Mouse (Mus musculus) forelimb bud, embryonic 11.5 days (tissue): ENCODE measurements around the gene Slc35c1.

Source experiments
- DNase-seq: peaks from one replicate; pipeline ENCODE4 v3.0.0-alpha.2; 2012; ENCODE audit warnings: low read depth, low spot score

The Slc35c1 gene

DNA sequence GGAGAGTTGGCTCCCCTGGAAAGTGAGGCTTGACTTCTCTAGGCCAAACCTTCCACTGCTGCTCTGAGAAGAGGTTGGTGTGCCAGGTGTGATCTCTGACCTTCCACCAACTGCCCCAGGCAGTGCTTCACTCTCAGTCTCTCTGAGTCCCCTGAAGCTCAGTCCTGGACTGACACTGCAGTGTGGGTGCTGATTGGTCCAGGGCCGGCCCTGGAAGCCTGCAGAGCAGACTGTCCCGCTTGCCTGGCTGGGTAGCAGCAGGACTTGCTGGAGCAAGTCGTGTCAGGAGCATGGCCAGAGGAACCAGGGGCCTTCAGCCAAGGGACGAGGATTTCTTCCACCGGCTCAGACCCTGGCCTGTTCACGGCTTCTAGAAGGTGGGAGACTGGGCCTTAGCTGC is 55.6 kb downstream of the Slc35c1 start:
- no peak for DNase-seq

DNA sequence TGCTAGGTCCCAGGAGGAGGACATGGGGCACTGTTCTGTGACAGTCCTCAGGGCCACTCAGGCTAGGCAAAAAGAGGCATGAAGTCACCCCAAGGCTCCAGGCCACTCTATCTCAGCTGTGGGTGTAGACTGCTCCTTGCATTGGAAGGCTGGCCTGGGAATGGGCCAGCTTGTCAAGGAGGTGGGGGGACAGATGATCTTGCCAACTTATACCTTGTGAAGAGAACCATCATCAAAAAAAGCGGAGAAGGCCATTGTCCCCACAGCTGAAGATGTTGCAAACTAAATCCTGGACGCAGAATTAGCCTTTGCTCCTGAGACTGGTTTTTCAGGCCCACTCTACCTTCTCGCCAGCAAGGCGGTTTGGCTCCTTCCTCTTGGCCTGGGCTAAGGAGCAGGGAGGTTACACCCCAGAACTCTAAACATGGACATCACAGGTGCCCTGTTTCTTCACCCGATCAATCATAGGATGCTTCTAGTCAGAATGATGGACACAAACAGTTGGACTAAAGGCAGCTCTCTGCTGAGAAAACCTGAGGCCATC is 56.5 kb downstream of the Slc35c1 start:
- no peak for DNase-seq
